Mouse (Mus musculus): ENCODE results near the gene Cep128. TPM values are rescaled to one million over a fixed set of nuclear protein-coding genes. Genes with fewer than 3 reads are reported as not detected.

Gene Cep128
- 7.8 and 9.0 TPM in 2 replicates for polyA plus RNA-seq (2015; fragmentation: Nextera tagmentation; extraction: Ambion mirVana)

GRCm38 (mm10) chr12:91384281-91385017, at the start of gene Cep128, which contains the start of gene Tshr:
Gene Cep128, minus strand, starts transcription at chr12:91384409.
Gene Tshr, plus strand, starts transcription at chr12:91384563.
- ATAC-seq (ENCODE audit: low FRiP score, low read depth), result peak; percentile 100
- no peak within 1 kb of the TSS for H3K27ac ChIP-seq
- H3K9me3 ChIP-seq, result no peaks in the 10 kb centered on the region
- H3K36me3 ChIP-seq, result no peaks in the 10 kb centered on the region
- peak within 1 kb of the TSS; percentile 68 for H3K4me3 ChIP-seq
- peak within 1 kb of the TSS; percentile 70 for H3K9ac ChIP-seq
- peak within 1 kb of the TSS; percentile 94 for H3K4me2 ChIP-seq (replicated peaks)
- H3K27me3 ChIP-seq, result no peaks in the 10 kb centered on the region
- peaks cover 5% of the 10 kb centered on the region for H3K4me1 ChIP-seq
- WGBS, result 1% methylated on average over 27 of the region's 27 CpGs

- Histone ChIP-seq H3K36me3 (no peaks in the 10 kb centered on the region), H3K4me2 (replicated peaks) (no peak overlapping the region), H3K9ac (no peak overlapping the region), H3K9me3 (no peaks in the 10 kb centered on the region), H3K27ac (no peak overlapping the region), H3K4me1 (no peaks in the 10 kb centered on the region), H3K4me3 (no peak overlapping the region), H3K27me3 (peaks cover 4% of the 10 kb centered on the region; the same call in 1 of the 2 replicates)
- no peak for ATAC-seq (ENCODE audit: low FRiP score, low read depth)
- 66% methylated on average over 2 of the region's 2 CpGs for WGBS
These were observed 42.9 kb upstream of the Cep128 start for GRCm38 (mm10) chr12:91427129-91427528.

DNA sequence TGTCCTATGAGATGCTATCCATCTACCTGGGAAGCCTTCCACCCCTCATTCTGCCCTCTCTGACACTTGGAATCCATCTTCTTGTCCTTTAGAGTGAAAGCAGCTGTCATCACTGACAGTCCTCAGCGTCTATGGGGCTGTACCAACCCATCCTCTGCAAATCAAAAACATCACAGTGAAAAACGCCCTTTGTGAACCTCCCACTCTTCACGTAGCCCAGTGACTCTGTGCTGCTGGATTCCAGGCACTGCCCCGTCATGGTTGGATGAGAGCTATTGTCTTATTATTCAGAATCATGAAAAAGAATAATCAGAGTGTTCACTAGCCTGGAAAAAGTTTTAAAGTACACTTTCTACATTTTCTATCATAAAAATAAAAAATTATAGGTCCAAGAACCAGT, 42.3 kb upstream of the Cep128 start:
- Histone ChIP-seq H3K27me3 (peaks cover 5% of the 10 kb centered on the region; the same call in 1 of the 2 replicates), H3K4me3 (no peak overlapping the region), H3K9me3 (no peaks in the 10 kb centered on the region), H3K4me1 (no peaks in the 10 kb centered on the region), H3K27ac (no peak overlapping the region), H3K9ac (no peak overlapping the region), H3K4me2 (replicated peaks) (no peak overlapping the region), H3K36me3 (no peaks in the 10 kb centered on the region)
- no peak for ATAC-seq (ENCODE audit: low FRiP score, low read depth)
- WGBS, result 60% methylated on average over 4 of the region's 4 CpGs

DNA sequence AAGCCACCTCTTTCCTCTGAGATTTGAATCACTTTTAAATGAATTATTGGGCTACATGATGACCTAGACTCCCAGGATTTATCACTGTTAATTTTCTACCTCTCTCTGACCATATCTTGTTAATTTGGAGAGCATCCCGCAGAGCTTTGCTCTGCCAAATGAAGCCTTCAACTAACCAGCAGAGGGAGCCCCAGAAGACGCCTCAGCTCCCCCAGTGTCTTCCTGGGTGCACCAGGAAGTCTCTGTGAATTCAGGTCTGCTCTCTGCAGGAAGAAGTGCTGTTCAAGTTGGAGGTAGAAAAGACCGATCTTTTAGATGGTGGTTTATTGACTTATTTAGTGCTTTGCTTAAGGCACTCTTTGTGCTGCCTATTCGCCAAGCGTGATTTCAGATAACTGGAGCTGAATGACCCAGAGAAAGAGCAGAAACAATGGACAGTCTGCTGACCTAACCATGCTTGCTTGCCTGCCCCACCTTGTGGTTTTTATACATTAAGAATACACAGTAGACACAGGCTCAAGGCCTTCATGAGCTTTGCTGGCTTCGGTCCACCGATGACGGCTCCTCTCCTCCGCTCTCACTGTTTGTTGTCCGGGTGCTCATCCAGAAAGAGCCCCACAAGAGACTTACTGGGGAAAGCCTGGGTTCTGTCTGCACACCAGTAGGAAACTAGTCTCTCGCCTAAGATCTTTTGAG, 39.1 kb upstream of the Cep128 start:
- 75% methylated on average over 11 of the region's 11 CpGs for WGBS

GRCm38 (mm10) chr12:91421272-91421671, 37.1 kb upstream of the Cep128 start:
- Histone ChIP-seq H3K4me1 (no peaks in the 10 kb centered on the region), H3K36me3 (no peaks in the 10 kb centered on the region), H3K4me2 (replicated peaks) (no peak overlapping the region), H3K9ac (no peak overlapping the region), H3K27ac (no peak overlapping the region), H3K27me3 (peaks cover 5% of the 10 kb centered on the region; the same call in 1 of the 2 replicates), H3K4me3 (no peak overlapping the region), H3K9me3 (no peaks in the 10 kb centered on the region)
- ATAC-seq (ENCODE audit: low FRiP score, low read depth), result no peak
- 37% methylated on average over 9 of the region's 9 CpGs for WGBS

More for the DNA sequence above, 39.1 kb upstream of the Cep128 start:
- ATAC-seq (ENCODE audit: low FRiP score, low read depth), result no peak
- Histone ChIP-seq H3K4me3 (no peak overlapping the region), H3K9ac (no peak overlapping the region), H3K27me3 (peaks cover 5% of the 10 kb centered on the region; the same call in 1 of the 2 replicates), H3K4me1 (no peaks in the 10 kb centered on the region), H3K4me2 (replicated peaks) (no peak overlapping the region), H3K36me3 (no peaks in the 10 kb centered on the region), H3K27ac (no peak overlapping the region), H3K9me3 (no peaks in the 10 kb centered on the region)

DNA sequence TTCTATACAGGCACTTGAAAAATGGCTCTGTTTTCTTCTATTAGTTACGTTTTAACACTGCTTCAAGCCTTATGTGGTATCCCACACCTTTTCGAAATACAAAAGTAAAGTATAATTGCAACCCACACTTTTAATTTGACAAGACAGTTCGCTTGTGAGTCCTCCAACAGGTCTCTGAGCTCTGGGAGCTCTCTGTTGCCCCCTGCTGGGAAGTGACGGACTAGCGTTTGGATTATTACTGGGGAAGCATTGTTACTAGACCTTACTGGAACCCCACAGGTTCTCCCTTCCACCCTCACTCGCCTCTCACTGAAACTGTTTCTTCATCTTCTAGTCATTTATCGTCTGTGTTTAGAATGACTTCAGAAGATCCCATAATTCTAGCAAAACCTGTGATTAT, 34.6 kb upstream of the Cep128 start:
- Histone ChIP-seq H3K4me1 (no peaks in the 10 kb centered on the region), H3K27ac (no peak overlapping the region), H3K27me3 (peaks cover 5% of the 10 kb centered on the region; the same call in 1 of the 2 replicates), H3K4me3 (no peak overlapping the region), H3K9me3 (no peaks in the 10 kb centered on the region), H3K9ac (no peak overlapping the region), H3K4me2 (replicated peaks) (no peak overlapping the region), H3K36me3 (no peaks in the 10 kb centered on the region)
- ATAC-seq (ENCODE audit: low FRiP score, low read depth), result no peak
- WGBS, result 55% methylated on average over 7 of the region's 7 CpGs

- H3K4me3 ChIP-seq, result no peak overlapping the region
- H3K4me1 ChIP-seq, result 0 out of 2 replicates have a peak, but pooled peaks cover 3% of the 10 kb centered on the region
- 93% methylated on average over 7 of the region's 7 CpGs for WGBS
- no peak for ATAC-seq (ENCODE audit: low FRiP score, low read depth)
- no peaks in the 10 kb centered on the region for H3K27me3 ChIP-seq
- no peak overlapping the region for H3K4me2 ChIP-seq (replicated peaks)
- no peak overlapping the region for H3K9ac ChIP-seq
- H3K9me3 ChIP-seq, result no peaks in the 10 kb centered on the region
- no peaks in the 10 kb centered on the region for H3K36me3 ChIP-seq
- no peak overlapping the region for H3K27ac ChIP-seq
These were observed 32.6 kb upstream of the Cep128 start for GRCm38 (mm10) chr12:91416828-91417227.

- Histone ChIP-seq H3K4me3 (no peak overlapping the region), H3K27ac (no peak overlapping the region), H3K36me3 (no peaks in the 10 kb centered on the region), H3K4me2 (replicated peaks) (no peak overlapping the region), H3K27me3 (no peaks in the 10 kb centered on the region), H3K4me1 (0 out of 2 replicates have a peak, but pooled peaks cover 3% of the 10 kb centered on the region), H3K9ac (no peak overlapping the region), H3K9me3 (no peaks in the 10 kb centered on the region)
- 67% methylated on average over 6 of the region's 6 CpGs for WGBS
- ATAC-seq (ENCODE audit: low FRiP score, low read depth), result no peak
These were observed 30.9 kb upstream of the Cep128 start for GRCm38 (mm10) chr12:91415112-91415511.

DNA sequence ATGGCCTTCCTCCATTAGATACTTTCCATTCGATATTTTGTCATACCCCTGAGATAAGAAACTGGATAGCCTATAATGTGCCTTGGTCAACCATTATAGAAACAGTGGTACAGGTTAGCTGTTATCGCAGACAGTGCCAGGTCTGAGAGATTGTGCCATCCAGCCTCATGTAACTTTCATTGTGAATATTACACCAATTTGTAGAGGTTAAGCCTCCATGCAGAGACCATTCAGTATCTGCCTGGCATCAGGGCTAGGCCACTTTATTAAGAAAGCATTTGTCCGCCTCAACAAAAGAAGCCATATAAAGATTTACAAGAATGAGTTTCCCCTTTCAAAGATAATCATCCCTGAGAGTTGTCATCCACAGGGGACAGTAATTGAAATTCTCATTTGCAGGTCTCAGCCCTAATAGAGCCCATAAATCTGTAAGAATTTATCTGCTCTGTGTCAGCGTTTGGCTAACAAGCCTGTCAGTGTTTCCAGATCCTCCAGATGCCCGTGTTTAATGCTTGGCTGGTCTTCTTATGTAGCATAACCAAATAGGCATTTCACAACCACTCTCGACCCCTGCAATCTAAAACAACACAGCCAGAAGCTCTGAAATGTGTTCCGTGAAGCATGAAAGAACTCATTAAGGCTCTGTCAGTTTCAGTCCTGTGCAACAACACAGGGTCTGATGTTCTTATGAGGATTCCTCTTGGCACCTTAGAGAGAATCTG, 28.4 kb upstream of the Cep128 start:
- H3K36me3 ChIP-seq, result no peaks in the 10 kb centered on the region
- WGBS, result 32% methylated on average over 7 of the region's 7 CpGs
- H3K9me3 ChIP-seq, result no peaks in the 10 kb centered on the region
- H3K9ac ChIP-seq, result no peak overlapping the region
- 0 out of 2 replicates have a peak, but pooled peaks cover 3% of the 10 kb centered on the region for H3K4me1 ChIP-seq
- H3K27ac ChIP-seq, result no peak overlapping the region
- H3K4me3 ChIP-seq, result no peak overlapping the region
- no peak overlapping the region for H3K4me2 ChIP-seq (replicated peaks)
- no peaks in the 10 kb centered on the region for H3K27me3 ChIP-seq
- ATAC-seq (ENCODE audit: low FRiP score, low read depth), result peak; percentile 32; the same call in 1 of the 2 replicates

DNA sequence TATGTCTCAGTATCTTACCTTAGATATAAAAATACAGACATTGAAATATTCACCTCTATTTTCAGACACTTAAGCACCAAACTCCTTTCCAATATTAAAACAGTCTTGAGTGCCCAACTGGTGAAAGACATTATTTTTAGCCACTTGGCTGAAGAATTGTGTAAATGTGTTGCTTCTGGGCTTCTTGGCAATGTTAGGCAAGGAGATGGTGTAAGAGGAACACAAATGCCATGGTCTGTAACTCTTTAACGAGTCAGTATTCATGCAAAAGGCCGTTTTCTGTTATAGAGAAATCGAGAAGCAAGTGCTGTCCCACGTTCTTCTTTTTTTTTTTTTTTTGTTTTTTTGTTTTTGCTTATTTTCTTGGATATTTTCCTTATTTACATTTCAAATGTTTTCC, 26.1 kb upstream of the Cep128 start:
- H3K4me2 ChIP-seq (replicated peaks), result no peak overlapping the region
- 81% methylated on average over 4 of the region's 4 CpGs for WGBS
- H3K27ac ChIP-seq, result no peak overlapping the region
- H3K27me3 ChIP-seq, result no peaks in the 10 kb centered on the region
- no peak overlapping the region for H3K9ac ChIP-seq
- H3K9me3 ChIP-seq, result no peaks in the 10 kb centered on the region
- ATAC-seq (ENCODE audit: low FRiP score, low read depth), result no peak
- no peak overlapping the region for H3K4me3 ChIP-seq
- H3K4me1 ChIP-seq, result 0 out of 2 replicates have a peak, but pooled peaks cover 3% of the 10 kb centered on the region
- H3K36me3 ChIP-seq, result no peaks in the 10 kb centered on the region

- Histone ChIP-seq H3K9ac (peak overlapping the region; percentile 64), H3K4me3 (peak overlapping the region; percentile 52), H3K27me3 (peaks cover 34% of the 10 kb centered on the region), H3K36me3 (no peaks in the 10 kb centered on the region), H3K27ac (no peak overlapping the region), H3K4me1 (peaks cover 9% of the 10 kb centered on the region; the same call in 1 of the 2 replicates), H3K9me3 (no peaks in the 10 kb centered on the region), H3K4me2 (replicated peaks) (peak overlapping the region; percentile 88)
- WGBS, result 4% methylated on average over 11 of the region's 12 CpGs
- 0 out of 2 replicates have a peak, but pooled peaks have one; percentile 12 for ATAC-seq (ENCODE audit: low FRiP score, low read depth)
These were observed 16.8 kb upstream of the Cep128 start for GRCm38 (mm10) chr12:91401049-91401352.

All from limb, embryonic 13.5 days (tissue).